Mouse (Mus musculus): ENCODE results near the gene Rac3. TPM values are rescaled to one million over a fixed set of nuclear protein-coding genes. Genes with fewer than 3 reads are reported as not detected.

Rac3 gene
- polyA plus RNA-seq, 1 experiment, result 16.6 TPM

DNA sequence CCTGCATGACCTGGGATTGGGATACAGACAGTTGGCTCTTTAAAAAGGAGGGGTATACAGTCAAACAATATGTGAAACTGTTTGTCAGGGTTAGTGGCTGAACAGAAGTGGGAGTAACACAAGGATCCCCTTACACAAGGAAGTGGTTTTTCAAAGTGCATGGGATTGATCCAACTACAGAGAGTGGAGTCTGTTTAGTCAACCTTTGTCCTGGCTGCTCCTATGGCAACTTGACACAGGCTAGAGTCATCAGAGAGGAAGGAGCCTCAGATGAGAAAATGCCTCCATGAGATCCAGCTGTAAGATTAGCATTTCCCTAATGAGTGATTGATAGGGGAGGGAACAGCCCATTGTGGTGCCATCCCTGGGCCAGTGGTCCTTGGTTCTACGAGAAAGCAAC, 46.9 kb downstream of the Rac3 start:
- TF ChIP-seq CTCF (IDR thresholded peaks at IDR 0.05; ENCODE audit: low read depth, low read length) (no peak), POLR2A (IDR thresholded peaks at IDR 0.05; ENCODE audit: insufficient read depth, low read length) (no peak), EP300 (IDR thresholded peaks at IDR 0.05; ENCODE audit: insufficient read depth, low read depth, low read length) (no peak)
- no peak overlapping the region for H3K9ac ChIP-seq (ENCODE audit: low read depth, poor library complexity, severe bottlenecking)
- H3K4me3 ChIP-seq (ENCODE audit: low read depth, low read length), result no peak overlapping the region
- H3K27me3 ChIP-seq (ENCODE audit: control insufficient read depth, insufficient read depth, low read length, poor library complexity, severe bottlenecking), result no peaks in the 10 kb centered on the region
- H3K27ac ChIP-seq (ENCODE audit: insufficient read depth, low read length), result no peak overlapping the region
- H3K9me3 ChIP-seq (replicated peaks; ENCODE audit: control insufficient read depth, insufficient read depth, low read length, poor library complexity, severe bottlenecking), result peaks cover 3% of the 10 kb centered on the region; the same call in 1 of the 2 replicates
- H3K4me1 ChIP-seq (ENCODE audit: control insufficient read depth, insufficient read depth, low read length), result peaks cover 2% of the 10 kb centered on the region
- H3K36me3 ChIP-seq (ENCODE audit: control insufficient read depth, insufficient read depth, low read length, poor library complexity, severe bottlenecking), result no peaks in the 10 kb centered on the region

DNA sequence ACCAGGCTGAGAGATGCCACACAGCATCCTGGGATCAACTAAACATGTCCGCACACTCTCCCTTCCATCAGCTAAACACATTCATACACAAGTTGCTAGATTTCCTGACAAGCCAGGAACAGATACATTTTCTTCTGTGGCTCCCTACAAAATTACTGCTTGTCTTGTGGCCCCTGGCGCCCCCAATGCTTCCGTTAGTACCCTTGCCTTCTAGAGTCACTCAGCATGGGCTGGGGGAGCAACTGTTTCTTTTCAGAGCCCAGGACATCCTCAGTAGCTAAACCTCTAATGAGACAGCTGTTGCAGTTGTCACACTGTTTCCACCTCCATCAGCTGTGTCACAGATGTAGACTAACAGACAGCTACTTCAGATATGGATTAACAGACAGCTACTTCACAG, 51.5 kb downstream of the Rac3 start:
- no peak for TF ChIP-seq POLR2A (IDR thresholded peaks at IDR 0.05; ENCODE audit: insufficient read depth, low read length)
- no peak for TF ChIP-seq CTCF (IDR thresholded peaks at IDR 0.05; ENCODE audit: low read depth, low read length)
- no peak for TF ChIP-seq EP300 (IDR thresholded peaks at IDR 0.05; ENCODE audit: insufficient read depth, low read depth, low read length)

More for the DNA sequence above, 51.5 kb downstream of the Rac3 start:
- Histone ChIP-seq H3K36me3 (ENCODE audit: control insufficient read depth, insufficient read depth, low read length, poor library complexity, severe bottlenecking) (no peaks in the 10 kb centered on the region), H3K9me3 (replicated peaks; ENCODE audit: control insufficient read depth, insufficient read depth, low read length, poor library complexity, severe bottlenecking) (peaks cover 3% of the 10 kb centered on the region; the same call in 1 of the 2 replicates), H3K9ac (ENCODE audit: low read depth, poor library complexity, severe bottlenecking) (no peak overlapping the region), H3K27me3 (ENCODE audit: control insufficient read depth, insufficient read depth, low read length, poor library complexity, severe bottlenecking) (no peaks in the 10 kb centered on the region), H3K4me3 (ENCODE audit: low read depth, low read length) (no peak overlapping the region), H3K27ac (ENCODE audit: insufficient read depth, low read length) (no peak overlapping the region), H3K4me1 (ENCODE audit: control insufficient read depth, insufficient read depth, low read length) (peaks cover 4% of the 10 kb centered on the region)

Other genes starting within 250 kb of the Rac3 start
- gene Mrpl12, start 236.9 kb upstream of the Rac3 start, polyA plus RNA-seq (2011; ENCODE audit: insufficient read depth, insufficient read length, low read depth, missing spikeins), result 83.6 and 90.5 TPM in 2 replicates
- 8.3 TPM in 2 replicates for gene Slc25a10, start 229.6 kb upstream of the Rac3 start, polyA plus RNA-seq (2011; ENCODE audit: insufficient read depth, insufficient read length, low read depth, missing spikeins)
- gene Gcgr, start 190.8 kb upstream of the Rac3 start, polyA plus RNA-seq (2011; ENCODE audit: insufficient read depth, insufficient read length, low read depth, missing spikeins), result 0.65 TPM in 1 of 2 replicates, not detected in the other
- 46.4 and 53.4 TPM in 2 replicates for gene Mcrip1, start 171.7 kb upstream of the Rac3 start, polyA plus RNA-seq (2011; ENCODE audit: insufficient read depth, insufficient read length, low read depth, missing spikeins)
- not detected in 2 replicates for gene Ppp1r27, start 170.3 kb upstream of the Rac3 start, polyA plus RNA-seq (2011; ENCODE audit: insufficient read depth, insufficient read length, low read depth, missing spikeins)
- gene P4hb, start 148.2 kb upstream of the Rac3 start, polyA plus RNA-seq (2011; ENCODE audit: insufficient read depth, insufficient read length, low read depth, missing spikeins), result 326 and 338 TPM in 2 replicates
- 269 and 298 TPM in 2 replicates for gene Arhgdia, start 139.8 kb upstream of the Rac3 start, polyA plus RNA-seq (2011; ENCODE audit: insufficient read depth, insufficient read length, low read depth, missing spikeins)
- gene Alyref, start 123.1 kb upstream of the Rac3 start, polyA plus RNA-seq (2011; ENCODE audit: insufficient read depth, insufficient read length, low read depth, missing spikeins), result 229 and 242 TPM in 2 replicates
- 84.0 and 100 TPM in 2 replicates for gene Anapc11, start 123.0 kb upstream of the Rac3 start, polyA plus RNA-seq (2011; ENCODE audit: insufficient read depth, insufficient read length, low read depth, missing spikeins)
- gene Npb, start 113.0 kb upstream of the Rac3 start, polyA plus RNA-seq (2011; ENCODE audit: insufficient read depth, insufficient read length, low read depth, missing spikeins), result not detected in 2 replicates
- 37.0 and 39.6 TPM in 2 replicates for gene Pcyt2, start 103.5 kb upstream of the Rac3 start, polyA plus RNA-seq (2011; ENCODE audit: insufficient read depth, insufficient read length, low read depth, missing spikeins)
- 10.8 and 11.1 TPM in 2 replicates for gene Sirt7, start 96.2 kb upstream of the Rac3 start, polyA plus RNA-seq (2011; ENCODE audit: insufficient read depth, insufficient read length, low read depth, missing spikeins)
- gene Mafg, start 87.9 kb upstream of the Rac3 start, polyA plus RNA-seq (2011; ENCODE audit: insufficient read depth, insufficient read length, low read depth, missing spikeins), result 48.0 and 53.0 TPM in 2 replicates
- gene Pycr1, start 77.7 kb upstream of the Rac3 start, polyA plus RNA-seq (2011; ENCODE audit: insufficient read depth, insufficient read length, low read depth, missing spikeins), result 41.7 and 55.3 TPM in 2 replicates
- gene Myadml2, start 73.3 kb upstream of the Rac3 start, polyA plus RNA-seq (2011; ENCODE audit: insufficient read depth, insufficient read length, low read depth, missing spikeins), result not detected in 2 replicates
- 2.3 and 5.1 TPM in 2 replicates for gene Notum, start 60.3 kb upstream of the Rac3 start, polyA plus RNA-seq (2011; ENCODE audit: insufficient read depth, insufficient read length, low read depth, missing spikeins)
- 46.5 and 50.8 TPM in 2 replicates for gene Aspscr1, start 48.5 kb upstream of the Rac3 start, polyA plus RNA-seq (2011; ENCODE audit: insufficient read depth, insufficient read length, low read depth, missing spikeins)
- gene Cenpx, start 7.7 kb upstream of the Rac3 start, polyA plus RNA-seq (2011; ENCODE audit: insufficient read depth, insufficient read length, low read depth, missing spikeins), result 38.0 and 45.3 TPM in 2 replicates
- 7.3 and 9.8 TPM in 2 replicates for gene Lrrc45, start 7.5 kb upstream of the Rac3 start, polyA plus RNA-seq (2011; ENCODE audit: insufficient read depth, insufficient read length, low read depth, missing spikeins)
- gene Dcxr, start 5.8 kb downstream of the Rac3 start, polyA plus RNA-seq (2011; ENCODE audit: insufficient read depth, insufficient read length, low read depth, missing spikeins), result 54.3 and 68.2 TPM in 2 replicates
- gene Cbr2, start 10.6 kb downstream of the Rac3 start, polyA plus RNA-seq (2011; ENCODE audit: insufficient read depth, insufficient read length, low read depth, missing spikeins), result not detected in 2 replicates
- 56.2 and 85.9 TPM in 2 replicates for gene Hmga1b, start 41.3 kb downstream of the Rac3 start, polyA plus RNA-seq (2011; ENCODE audit: insufficient read depth, insufficient read length, low read depth, missing spikeins)
- gene Rfng, start 62.7 kb downstream of the Rac3 start, polyA plus RNA-seq (2011; ENCODE audit: insufficient read depth, insufficient read length, low read depth, missing spikeins), result 8.9 and 9.3 TPM in 2 replicates
- 92.0 and 95.2 TPM in 2 replicates for gene Gps1, start 62.8 kb downstream of the Rac3 start, polyA plus RNA-seq (2011; ENCODE audit: insufficient read depth, insufficient read length, low read depth, missing spikeins)
- gene Dus1l, start 74.9 kb downstream of the Rac3 start, polyA plus RNA-seq (2011; ENCODE audit: insufficient read depth, insufficient read length, low read depth, missing spikeins), result 56.7 and 66.9 TPM in 2 replicates
- 114 and 127 TPM in 2 replicates for gene Fasn, start 103.1 kb downstream of the Rac3 start, polyA plus RNA-seq (2011; ENCODE audit: insufficient read depth, insufficient read length, low read depth, missing spikeins)
- 3.4 and 3.8 TPM in 2 replicates for gene Ccdc57, start 211.4 kb downstream of the Rac3 start, polyA plus RNA-seq (2011; ENCODE audit: insufficient read depth, insufficient read length, low read depth, missing spikeins)
- gene Slc16a3, start 227.0 kb downstream of the Rac3 start, polyA plus RNA-seq (2011; ENCODE audit: insufficient read depth, insufficient read length, low read depth, missing spikeins), result 80.9 and 84.3 TPM in 2 replicates